Mouse (Mus musculus) spleen, adult 2 months (tissue): ENCODE results near the gene Prepl.

ENCODE experiments used
- CTCF ChIP-seq: fragments of 200-500 bp; IDR thresholded peaks from 2 replicates; pipeline ENCODE4 v1.5.1; 2011; ENCODE audit warnings: mild to moderate bottlenecking, inconsistent platforms; ENCODE audit not compliant: insufficient read depth, insufficient read length, insufficient replicate concordance; ENCODE audit errors: extremely low read depth
- POLR2A ChIP-seq: fragments of 200-500 bp; IDR thresholded peaks from 2 replicates; pipeline ENCODE4 v1.6.1; 2011; ENCODE audit warnings: low read depth, low read length, inconsistent platforms

DNA sequence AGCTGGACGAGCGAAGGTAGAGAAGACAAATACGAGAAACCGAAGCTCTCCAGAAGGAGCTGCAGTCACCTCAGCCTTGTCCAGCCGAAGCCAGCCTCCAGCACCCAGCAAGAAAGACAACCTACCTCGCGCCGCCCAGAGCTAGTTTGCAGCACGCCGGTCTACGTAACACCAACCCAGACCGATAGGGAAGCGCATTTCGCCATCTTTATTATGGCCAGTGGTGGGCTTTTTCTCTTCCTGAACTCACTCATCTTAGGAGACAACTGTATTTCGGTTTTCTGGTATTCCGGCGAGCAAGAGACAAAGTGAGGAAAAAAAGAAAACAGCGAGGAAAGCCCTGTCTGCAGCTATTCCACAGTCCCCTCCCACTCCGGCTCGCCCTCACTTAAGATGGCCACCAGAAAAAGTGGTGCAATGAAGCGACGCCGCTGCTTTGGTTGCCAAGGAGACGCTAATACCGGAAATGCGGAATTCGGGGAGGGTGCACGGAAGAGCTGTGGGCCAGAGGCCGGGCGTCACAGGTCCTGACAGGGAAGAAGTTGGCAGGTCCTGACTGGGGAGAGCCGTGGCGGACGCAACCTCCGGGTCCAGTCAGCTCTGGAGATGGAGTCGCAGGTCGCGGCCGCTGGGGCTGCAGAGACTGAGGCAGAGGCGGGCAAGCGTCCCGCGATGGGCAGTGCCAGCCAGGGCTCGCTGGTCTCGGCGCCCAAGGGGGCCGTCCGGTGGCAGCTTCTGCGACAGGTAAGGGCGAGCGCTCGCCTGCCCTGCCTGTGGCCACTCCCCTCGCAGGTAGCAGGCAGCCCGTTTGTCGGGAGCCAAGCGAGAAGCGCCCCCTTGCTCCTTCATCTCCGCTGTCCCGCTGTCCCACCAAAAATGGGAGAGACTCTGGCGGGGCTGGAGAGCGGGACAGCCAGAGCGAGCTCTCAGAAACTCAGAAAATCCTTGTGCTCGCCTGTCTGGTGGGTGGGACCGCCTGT, at the start of gene Prepl, which contains the start of gene Camkmt:
- no peak for TF ChIP-seq CTCF
- peak; percentile 20; the same call in 1 of the 2 replicates for TF ChIP-seq POLR2A
